Mouse (Mus musculus) small intestine, adult 2 months (tissue): ENCODE measurements around the gene Cdk14. TPM values are rescaled to one million over a fixed set of nuclear protein-coding genes. Genes with fewer than 3 reads are reported as not detected.
"Not testable (repeated sequence)": the region's sequence is repeated elsewhere in the genome, so short reads cannot be mapped to it uniquely, and the experiment has no call there.

ENCODE experiments used
- H3K27ac ChIP-seq: fragments of 200-500 bp; 2 replicates; pipeline ENCODE4 v1.5.1; 2012; ENCODE audit warnings: low read depth, low read length, control low read depth, inconsistent platforms; ENCODE audit not compliant: insufficient read depth
- H3K27me3 ChIP-seq: fragments of 200-500 bp; 2 replicates; pipeline ENCODE4 v1.6.1; 2012; ENCODE audit warnings: mild to moderate bottlenecking, moderate library complexity, low read length, inconsistent platforms; ENCODE audit not compliant: control insufficient read depth, insufficient read depth
- H3K36me3 ChIP-seq: fragments of 200-500 bp; 2 replicates; pipeline ENCODE4 v1.6.1; 2012; ENCODE audit warnings: mild to moderate bottlenecking, low read length, control low read depth, inconsistent platforms; ENCODE audit not compliant: control insufficient read depth, insufficient read depth
- H3K4me1 ChIP-seq: fragments of 200-500 bp; 2 replicates; pipeline ENCODE4 v1.6.1; 2012; ENCODE audit warnings: low read length, inconsistent platforms, mixed read lengths; ENCODE audit not compliant: control insufficient read depth, insufficient read depth, insufficient read length
- H3K4me3 ChIP-seq: fragments of 200-500 bp; 2 replicates; pipeline ENCODE4 v1.5.1; 2012; ENCODE audit warnings: low read depth, mild to moderate bottlenecking, control low read depth, inconsistent platforms, low read length, moderate library complexity
- CTCF ChIP-seq: fragments of 200-500 bp; IDR thresholded peaks from 2 replicates; pipeline ENCODE4 v1.5.1; 2012; ENCODE audit warnings: low read depth, mild to moderate bottlenecking, control low read depth, inconsistent platforms, low read length, moderate library complexity, mixed read lengths; ENCODE audit not compliant: insufficient replicate concordance, insufficient read length; ENCODE audit errors: extremely low read depth
- POLR2A ChIP-seq: fragments of 200-500 bp; IDR thresholded peaks from 2 replicates; pipeline ENCODE4 v1.6.1; 2012; ENCODE audit warnings: low read depth, mild to moderate bottlenecking, control low read depth, inconsistent platforms, low read length, moderate library complexity
- WGBS: fragments of 180-500 bp; shearing (Covaris S2); methylation state at CpG from one replicate; pipeline ENCODE4 v1.1.7; 2018; 5-methylcytosine and 5-hydroxymethylcytosine counted together
- polyA plus RNA-seq: library from polyadenylated mRNA; depleted of rRNA; stranded (reverse); fragments of >200 nt; gene quantifications from 2 replicates; pipeline ENCODE4 v1.2.3, GENCODE M21; 2012

Cdk14 gene
- polyA plus RNA-seq, 1 experiment: 0.37 TPM

GRCm38 (mm10) chr5:5243648-5244047 is 176.5 kb downstream of the Cdk14 start:
- no peaks in the 10 kb centered on the region for H3K36me3 ChIP-seq
- no peak overlapping the region for H3K27ac ChIP-seq
- H3K4me1 ChIP-seq: no peaks in the 10 kb centered on the region
- TF ChIP-seq POLR2A: no peak
- TF ChIP-seq CTCF: no peak
- no peaks in the 10 kb centered on the region for H3K27me3 ChIP-seq
- no peak overlapping the region for H3K4me3 ChIP-seq

GRCm38 (mm10) chr5:5242704-5243103 is 177.4 kb downstream of the Cdk14 start:
- no peak overlapping the region for H3K27ac ChIP-seq
- no peaks in the 10 kb centered on the region for H3K27me3 ChIP-seq
- 93% methylated on average over 5 of the region's 5 CpGs for WGBS
- no peak for TF ChIP-seq POLR2A
- no peak for TF ChIP-seq CTCF
- no peaks in the 10 kb centered on the region for H3K4me1 ChIP-seq
- no peaks in the 10 kb centered on the region for H3K36me3 ChIP-seq
- no peak overlapping the region for H3K4me3 ChIP-seq

- Histone ChIP-seq H3K4me3 (no peak overlapping the region), H3K27me3 (no peaks in the 10 kb centered on the region), H3K4me1 (no peaks in the 10 kb centered on the region), H3K36me3 (no peaks in the 10 kb centered on the region), H3K27ac (no peak overlapping the region)
- WGBS: 88% methylated on average over 6 of the region's 6 CpGs
- no peak for TF ChIP-seq POLR2A
- TF ChIP-seq CTCF: no peak
These were observed 179.0 kb downstream of the Cdk14 start for GRCm38 (mm10) chr5:5241088-5241487.

DNA sequence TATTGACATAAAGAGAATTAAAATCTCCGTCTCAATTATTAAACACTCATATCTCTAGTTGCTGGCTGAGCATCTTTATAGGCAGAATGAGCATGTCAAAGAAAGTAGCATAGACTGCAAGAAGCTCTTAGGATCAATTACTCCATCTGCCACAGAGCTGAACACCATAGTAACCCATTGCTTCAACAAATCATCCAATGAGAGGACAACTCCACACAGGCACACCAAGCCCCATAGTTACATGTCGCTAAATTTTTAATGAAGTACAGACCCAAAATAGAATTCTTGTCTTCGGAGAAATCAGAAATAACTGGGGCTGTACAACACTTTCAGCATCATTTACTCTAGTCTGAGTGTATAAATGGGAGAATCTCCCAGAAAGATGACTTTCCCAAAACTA is 180.0 kb downstream of the Cdk14 start:
- Histone ChIP-seq H3K27ac (no peak overlapping the region), H3K36me3 (no peaks in the 10 kb centered on the region), H3K4me3 (no peak overlapping the region), H3K27me3 (no peaks in the 10 kb centered on the region), H3K4me1 (no peaks in the 10 kb centered on the region)
- TF ChIP-seq CTCF: no peak
- no peak for TF ChIP-seq POLR2A
- WGBS: 92% methylated on average over 3 of the region's 3 CpGs

DNA sequence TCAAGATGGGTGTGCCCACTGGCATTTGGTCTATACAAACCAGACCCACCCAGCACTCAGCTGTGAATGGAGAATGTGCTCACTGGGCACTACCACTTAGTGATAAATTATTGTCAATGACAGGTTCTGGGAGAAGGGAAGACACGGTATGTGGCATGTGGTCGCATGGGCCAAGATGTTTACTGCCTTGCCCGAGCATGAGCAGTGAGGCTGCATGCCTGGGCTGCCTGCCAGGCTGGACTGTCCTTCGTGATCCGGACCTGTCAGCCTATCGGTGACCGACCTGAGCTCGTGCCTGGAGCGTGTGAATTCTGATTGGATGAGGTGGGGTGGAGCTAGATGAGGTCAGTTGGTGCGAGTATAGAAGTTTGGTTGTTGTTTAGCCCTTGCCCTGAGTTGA is 185.2 kb downstream of the Cdk14 start:
- not testable (repeated sequence) for H3K4me1 ChIP-seq
- WGBS: 89% methylated on average over 10 of the region's 10 CpGs

DNA sequence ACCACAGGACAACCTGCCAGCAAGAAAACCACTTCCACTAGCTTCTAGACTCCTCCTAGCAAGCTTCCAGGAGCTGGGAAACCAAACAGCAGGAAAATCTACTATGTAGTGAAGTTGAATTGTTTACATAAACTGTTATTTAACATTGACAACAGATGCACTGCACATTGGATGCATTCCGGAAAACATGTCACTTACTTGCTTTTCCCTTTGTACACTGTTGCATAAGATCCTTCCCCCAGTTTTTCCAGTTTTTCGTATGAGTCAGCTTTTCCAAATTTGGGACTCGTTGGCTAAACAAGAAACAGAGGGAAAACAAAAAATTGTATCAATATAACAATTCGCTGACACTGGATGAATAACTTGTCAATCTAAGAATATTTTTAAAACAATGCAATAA is 193.1 kb downstream of the Cdk14 start:
- Histone ChIP-seq H3K27me3 (no peaks in the 10 kb centered on the region), H3K27ac (no peak overlapping the region), H3K36me3 (no peaks in the 10 kb centered on the region), H3K4me1 (no peaks in the 10 kb centered on the region), H3K4me3 (no peak overlapping the region)
- TF ChIP-seq POLR2A: no peak
- no peak for TF ChIP-seq CTCF
- 68% methylated on average over 4 of the region's 4 CpGs for WGBS

More for the DNA sequence above, 185.2 kb downstream of the Cdk14 start:
- H3K36me3 ChIP-seq, H3K27ac ChIP-seq, H3K4me3 ChIP-seq, H3K27me3 ChIP-seq: not testable (repeated sequence)

- Histone ChIP-seq H3K4me1 (no peaks in the 10 kb centered on the region), H3K27ac (no peak overlapping the region), H3K27me3 (no peaks in the 10 kb centered on the region), H3K4me3 (no peak overlapping the region), H3K36me3 (no peaks in the 10 kb centered on the region)
- WGBS: 19% methylated on average over 1 of the region's 1 CpGs
- TF ChIP-seq POLR2A (no peak), CTCF (no peak)
These were observed 208.4 kb downstream of the Cdk14 start for GRCm38 (mm10) chr5:5211780-5212135.
